Mouse (Mus musculus): ENCODE results near the gene Dclk2.

Dclk2 gene

GRCm38 (mm10) chr3:86832115-86832514, 88.5 kb downstream of the Dclk2 start:
- ChIA-PET POLR2A (interaction anchor here in 2 of 4 experiments (0.8 to 6.7 kb wide), 20 partner anchors 8 to 96 kb away, joined by 3 to 64 read pairs (median 4); partner anchors contain the start of gene Dclk2 (in 1 of the 2)), CTCF (interaction anchor here in 3 of 4 experiments (0.9 to 1.1 kb wide), 3 partner anchors 19 to 144 kb away, joined by 3 to 5 read pairs (median 4); no protein-coding TSS in a partner anchor)

- POLR2A ChIA-PET, result interaction anchor here in 2 of 4 experiments (0.9 to 1.2 kb wide), 2 partner anchors 15 to 17 kb away, joined by 3 read pairs; no protein-coding TSS in a partner anchor
- CTCF ChIA-PET, result interaction anchor here in 1 of 4 experiments (1.8 kb wide), 1 partner anchor 15 kb away, joined by 5 read pairs; no protein-coding TSS in a partner anchor
Measured at GRCm38 (mm10) chr3:86827506-86827905, 93.1 kb downstream of the Dclk2 start.

GRCm38 (mm10) chr3:86821383-86821782, 99.3 kb downstream of the Dclk2 start:
- POLR2A ChIA-PET, result interaction anchor here in 2 of 4 experiments (0.7 to 2.1 kb wide), 7 partner anchors 11 to 99 kb away, joined by 3 to 10 read pairs (median 3); no protein-coding TSS in a partner anchor

GRCm38 (mm10) chr3:86820344-86820743, 100.3 kb downstream of the Dclk2 start:
- CTCF ChIA-PET, result interaction anchor here in 2 of 4 experiments (0.6 to 2.3 kb wide), 3 partner anchors 7 to 773 kb away, joined by 3 to 9 read pairs (median 3); no protein-coding TSS in a partner anchor
- POLR2A ChIA-PET, result interaction anchor here in 2 of 4 experiments (0.6 to 2.1 kb wide), 4 partner anchors 12 to 27 kb away, joined by 3 to 10 read pairs (median 4); no protein-coding TSS in a partner anchor

More at GRCm38 (mm10) chr3:86821383-86821782, 99.3 kb downstream of the Dclk2 start:
- CTCF ChIA-PET, result interaction anchor here in 2 of 4 experiments (1.1 to 2.3 kb wide), 2 partner anchors 8 to 9 kb away, joined by 4 to 9 read pairs; no protein-coding TSS in a partner anchor

- ChIA-PET POLR2A (interaction anchor here in 1 of 4 experiments (0.7 to 1.6 kb wide), 3 partner anchors 10 to 96 kb away, joined by 3 read pairs; no protein-coding TSS in a partner anchor), CTCF (interaction anchor here in 1 of 4 experiments (0.6 kb wide), 2 partner anchors 25 to 70 kb away, joined by 4 to 5 read pairs; no protein-coding TSS in a partner anchor)
Measured at GRCm38 (mm10) chr3:86819372-86819771, 101.3 kb downstream of the Dclk2 start.

- POLR2A ChIA-PET, result interaction anchor here in 1 of 4 experiments (1.0 to 1.6 kb wide), 3 partner anchors 13 to 97 kb away, joined by 3 read pairs; no protein-coding TSS in a partner anchor
Measured at GRCm38 (mm10) chr3:86818001-86818585, 102.6 kb downstream of the Dclk2 start.

GRCm38 (mm10) chr3:86812689-86813088, 108.0 kb downstream of the Dclk2 start:
- ChIA-PET POLR2A (interaction anchor here in 2 of 4 experiments (0.9 to 1.0 kb wide), 2 partner anchors 9 to 16 kb away, joined by 3 read pairs; no protein-coding TSS in a partner anchor), CTCF (interaction anchor here in 3 of 4 experiments (0.6 to 1.6 kb wide), 17 partner anchors 9 to 218 kb away, joined by 3 to 9 read pairs (median 3); no protein-coding TSS in a partner anchor)

More at GRCm38 (mm10) chr3:86818001-86818585, 102.6 kb downstream of the Dclk2 start:
- CTCF ChIA-PET, result interaction anchor here in 1 of 4 experiments (0.5 kb wide), 1 partner anchor 90 kb away, joined by 3 read pairs; no protein-coding TSS in a partner anchor

GRCm38 (mm10) chr3:86810908-86811307, 109.7 kb downstream of the Dclk2 start:
- CTCF ChIA-PET, result interaction anchor here in 2 of 4 experiments (0.6 to 1.3 kb wide), 3 partner anchors 13 to 152 kb away, joined by 3 to 9 read pairs (median 7); no protein-coding TSS in a partner anchor
- POLR2A ChIA-PET, result interaction anchor here in 3 of 4 experiments (0.6 to 2.4 kb wide), 3 partner anchors 34 to 106 kb away, joined by 5 to 6 read pairs (median 6); no protein-coding TSS in a partner anchor

GRCm38 (mm10) chr3:86809646-86810045, 111.0 kb downstream of the Dclk2 start:
- CTCF ChIA-PET, result interaction anchor here in 3 of 4 experiments (0.7 to 1.7 kb wide), 7 partner anchors 10 to 48 kb away, joined by 3 to 6 read pairs (median 3); no protein-coding TSS in a partner anchor
- POLR2A ChIA-PET, result interaction anchor here in 2 of 4 experiments (0.8 to 2.4 kb wide), 9 partner anchors 20 to 122 kb away, joined by 3 to 6 read pairs (median 3); no protein-coding TSS in a partner anchor

- ChIA-PET CTCF (interaction anchor here in 3 of 4 experiments (0.6 to 1.7 kb wide), 8 partner anchors 10 to 133 kb away, joined by 3 to 6 read pairs (median 4); no protein-coding TSS in a partner anchor), POLR2A (interaction anchor here in 2 of 4 experiments (0.9 to 2.4 kb wide), 8 partner anchors 20 to 122 kb away, joined by 3 to 6 read pairs (median 4); no protein-coding TSS in a partner anchor)
Measured at GRCm38 (mm10) chr3:86809199-86809598, 111.5 kb downstream of the Dclk2 start.

GRCm38 (mm10) chr3:86807750-86808467, 112.7 kb downstream of the Dclk2 start:
- ChIA-PET POLR2A (interaction anchor here in 2 of 4 experiments (0.6 to 1.6 kb wide), 4 partner anchors 112 to 702 kb away, joined by 3 to 6 read pairs (median 4); no protein-coding TSS in a partner anchor), CTCF (interaction anchor here (0.7 to 1.2 kb wide), 4 partner anchors 12 to 19 kb away, joined by 3 to 4 read pairs (median 3); no protein-coding TSS in a partner anchor)

GRCm38 (mm10) chr3:86806834-86807233, 113.8 kb downstream of the Dclk2 start:
- ChIA-PET POLR2A (no interaction called here), CTCF (no interaction called here)

- POLR2A ChIA-PET, result interaction anchor here in 2 of 4 experiments (0.7 to 1.4 kb wide), 6 partner anchors 9 to 229 kb away, joined by 3 to 4 read pairs (median 3); no protein-coding TSS in a partner anchor
- CTCF ChIA-PET, result interaction anchor here in 2 of 4 experiments (0.7 to 1.2 kb wide), 3 partner anchors 9 to 1030 kb away, joined by 3 read pairs; no protein-coding TSS in a partner anchor
Measured at GRCm38 (mm10) chr3:86804265-86804664, 116.4 kb downstream of the Dclk2 start.

- ChIA-PET CTCF (interaction anchor here in 2 of 4 experiments (0.8 to 1.7 kb wide), 3 partner anchors 10 to 210 kb away, joined by 3 to 5 read pairs (median 5); no protein-coding TSS in a partner anchor), POLR2A (interaction anchor here in 1 of 4 experiments (0.7 kb wide), 1 partner anchor 14 kb away, joined by 4 read pairs; no protein-coding TSS in a partner anchor)
Measured at GRCm38 (mm10) chr3:86802825-86803224, 117.8 kb downstream of the Dclk2 start.

GRCm38 (mm10) chr3:86800841-86801240, 119.8 kb downstream of the Dclk2 start:
- ChIA-PET CTCF (interaction anchor here in 2 of 4 experiments (0.6 to 2.0 kb wide), 3 partner anchors 9 to 438 kb away, joined by 3 to 6 read pairs (median 3); no protein-coding TSS in a partner anchor), POLR2A (interaction anchor here in 1 of 4 experiments (0.7 kb wide), 1 partner anchor 82 kb away, joined by 3 read pairs; no protein-coding TSS in a partner anchor)

- CTCF ChIA-PET, result interaction anchor here in 1 of 4 experiments (1.0 to 2.0 kb wide), 3 partner anchors 10 to 14 kb away, joined by 3 to 6 read pairs (median 4); no protein-coding TSS in a partner anchor
- POLR2A ChIA-PET, result no interaction called here
Measured at GRCm38 (mm10) chr3:86799041-86799440, 121.6 kb downstream of the Dclk2 start.

- ChIA-PET CTCF (interaction anchor here in 2 of 4 experiments (0.8 to 1.4 kb wide), 5 partner anchors 9 to 179 kb away, joined by 3 to 7 read pairs (median 3); no protein-coding TSS in a partner anchor), POLR2A (no interaction called here)
Measured at GRCm38 (mm10) chr3:86797871-86798460, 122.7 kb downstream of the Dclk2 start.

All from embryonic stem cell, embryonic (primary cell).